Mouse (Mus musculus) 3T3-L1 (cell line): ENCODE measurements at regions not wholly inside any gene's neighbourhood (a gene's known extent, or its start where the extent isn't known, plus 50 kb on each side); places are given as distances from the start of the nearest gene placed in this dataset.

ENCODE experiments used
- DNase-seq: peaks from one replicate; pipeline ENCODE4 v3.0.0-alpha.2; 2015; ENCODE audit warnings: low read depth, low spot score

- DNase-seq, result no peak
These were observed 576.4 kb upstream of the Arid1b start for GRCm38 (mm10) chr17:4417686-4418085.

- no peak for DNase-seq
These were observed 569.5 kb upstream of the Arid1b start for GRCm38 (mm10) chr17:4424451-4425168.

- DNase-seq, result no peak
These were observed 568.8 kb upstream of the Arid1b start for GRCm38 (mm10) chr17:4425342-4425741.

- DNase-seq, result peak; percentile 2
These were observed 565.1 kb upstream of the Arid1b start for GRCm38 (mm10) chr17:4429036-4429435.

- DNase-seq, result no peak
These were observed 548.5 kb upstream of the Arid1b start for GRCm38 (mm10) chr17:4445606-4446005.

GRCm38 (mm10) chr17:4457491-4457890, 536.6 kb upstream of the Arid1b start:
- DNase-seq, result no peak

GRCm38 (mm10) chr17:4461541-4461940, 532.6 kb upstream of the Arid1b start:
- DNase-seq, result no peak

GRCm38 (mm10) chr17:4464286-4464880, 529.7 kb upstream of the Arid1b start:
- DNase-seq, result no peak

- DNase-seq, result no peak
These were observed 528.4 kb upstream of the Arid1b start for GRCm38 (mm10) chr17:4465741-4466140.

- DNase-seq, result no peak
These were observed 521.7 kb upstream of the Arid1b start for GRCm38 (mm10) chr17:4472412-4472811.

- no peak for DNase-seq
These were observed 519.8 kb upstream of the Arid1b start for GRCm38 (mm10) chr17:4474350-4474749.

- DNase-seq, result no peak
These were observed 518.5 kb upstream of the Arid1b start for GRCm38 (mm10) chr17:4475665-4476064.

- DNase-seq, result no peak
These were observed 499.7 kb upstream of the Arid1b start for GRCm38 (mm10) chr17:4494392-4494791.

- DNase-seq, result no peak
These were observed 493.6 kb upstream of the Arid1b start for GRCm38 (mm10) chr17:4500504-4500903.

- DNase-seq, result no peak
These were observed 493.1 kb upstream of the Arid1b start for GRCm38 (mm10) chr17:4501029-4501428.

GRCm38 (mm10) chr17:4504951-4505350, 489.2 kb upstream of the Arid1b start:
- DNase-seq, result no peak

- no peak for DNase-seq
These were observed 484.6 kb upstream of the Arid1b start for GRCm38 (mm10) chr17:4509506-4509905.

GRCm38 (mm10) chr17:4516141-4516540, 478.0 kb upstream of the Arid1b start:
- no peak for DNase-seq

- DNase-seq, result no peak
These were observed 477.3 kb upstream of the Arid1b start for GRCm38 (mm10) chr17:4516846-4517245.

GRCm38 (mm10) chr17:4521031-4521430, 473.1 kb upstream of the Arid1b start:
- no peak for DNase-seq

- no peak for DNase-seq
These were observed 467.7 kb upstream of the Arid1b start for GRCm38 (mm10) chr17:4526466-4526865.

GRCm38 (mm10) chr17:4532126-4532525, 462.0 kb upstream of the Arid1b start:
- no peak for DNase-seq

- no peak for DNase-seq
These were observed 453.7 kb upstream of the Arid1b start for GRCm38 (mm10) chr17:4540435-4540834.
